Mouse (Mus musculus) E14TG2a.4 (cell line): ENCODE measurements around the gene Gpr39.

Experiments
- CTCF ChIP-seq: conservative IDR thresholded peaks from 2 replicates; pipeline ENCODE4 v1.5.1; 2014; ENCODE audit warnings: low read length
- NANOG ChIP-seq: IDR thresholded peaks from 2 replicates; pipeline ENCODE4 v1.6.1; 2014; ENCODE audit warnings: borderline replicate concordance, low read length, mixed read lengths
- POU5F1 ChIP-seq: IDR thresholded peaks from 2 replicates; pipeline ENCODE4 v1.6.1; 2014; ENCODE audit warnings: low read length, borderline replicate concordance

- TF ChIP-seq CTCF (no peak), POU5F1 (no peak), NANOG (no peak)
Measured at GRCm38 (mm10) chr1:125762076-125762475, 85.3 kb downstream of the Gpr39 start.
